Mouse (Mus musculus) kidney, adult 9 months (tissue): ENCODE measurements around the gene Tshz2.
A peak's percentile ranks its signal among the peaks of the same experiment; 100 is the strongest.

ENCODE experiments used
- DNase-seq: peaks from one replicate; pipeline ENCODE4 v3.0.0; 2022

Gene Tshz2

GRCm38 (mm10) chr2:170022953-170023352 is 390.1 kb downstream of the Tshz2 start:
- no peak for DNase-seq

GRCm38 (mm10) chr2:170023741-170024140 is 390.9 kb downstream of the Tshz2 start:
- no peak for DNase-seq

GRCm38 (mm10) chr2:170024939-170025338 is 392.1 kb downstream of the Tshz2 start:
- DNase-seq = no peak

DNA sequence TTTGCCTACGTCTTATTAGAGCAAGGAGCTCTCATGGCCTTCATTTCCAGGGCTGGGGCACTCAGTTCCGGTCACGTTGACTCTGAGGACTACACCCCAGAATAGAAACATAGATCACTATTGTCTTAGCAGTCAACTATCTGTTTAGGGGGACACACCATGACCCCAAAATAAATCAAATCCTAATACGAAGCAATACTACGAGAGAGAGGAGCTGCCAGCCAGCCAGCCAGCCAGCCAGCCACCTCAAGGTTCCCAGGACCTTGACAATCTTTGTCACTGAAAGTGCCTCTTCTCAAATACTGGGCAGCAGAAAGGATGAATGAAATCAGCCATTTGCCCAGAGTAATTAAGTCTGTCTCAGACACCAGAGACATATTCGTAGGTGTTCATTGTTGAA is 393.1 kb downstream of the Tshz2 start:
- DNase-seq = no peak

- DNase-seq = no peak
Measured at GRCm38 (mm10) chr2:170027837-170028236, 395.0 kb downstream of the Tshz2 start.

DNA sequence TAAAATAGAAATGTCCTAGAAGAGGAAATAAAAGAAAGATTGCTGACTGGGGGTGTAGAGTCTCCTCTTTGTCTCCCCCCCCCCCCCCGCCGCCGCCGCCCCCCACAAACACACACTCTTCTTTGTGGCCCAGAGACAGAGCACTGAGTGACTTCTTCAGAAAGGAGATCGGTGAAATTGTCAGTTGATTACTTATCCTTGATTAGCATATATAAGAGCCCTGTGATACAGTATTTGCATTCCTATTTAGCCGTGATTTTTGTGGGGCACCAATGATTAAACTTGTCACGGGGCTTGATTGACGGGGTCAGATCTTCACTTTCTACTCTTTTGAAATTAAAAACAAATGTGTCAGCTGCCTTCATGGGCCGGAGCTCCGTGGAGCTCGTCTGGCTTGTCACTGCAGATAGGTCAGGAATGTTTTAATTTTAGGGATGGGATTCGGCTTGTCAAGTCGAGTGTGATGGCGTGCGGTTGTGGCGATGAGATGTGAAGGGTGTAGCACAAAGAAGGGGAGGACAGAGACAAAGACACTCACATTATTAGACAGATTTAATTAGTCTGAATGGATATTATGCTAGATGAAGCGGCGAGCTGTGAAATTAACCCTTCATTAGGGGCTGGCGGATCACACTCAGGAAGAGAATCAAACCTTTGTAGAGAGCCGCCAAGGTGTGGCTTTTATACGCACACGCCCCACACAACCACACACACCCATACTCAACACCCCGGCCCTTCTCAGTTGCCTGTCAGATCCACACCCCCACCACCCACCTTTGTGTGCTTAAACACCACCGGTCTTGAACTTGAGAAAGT is 395.9 kb downstream of the Tshz2 start:
- no peak for DNase-seq

DNA sequence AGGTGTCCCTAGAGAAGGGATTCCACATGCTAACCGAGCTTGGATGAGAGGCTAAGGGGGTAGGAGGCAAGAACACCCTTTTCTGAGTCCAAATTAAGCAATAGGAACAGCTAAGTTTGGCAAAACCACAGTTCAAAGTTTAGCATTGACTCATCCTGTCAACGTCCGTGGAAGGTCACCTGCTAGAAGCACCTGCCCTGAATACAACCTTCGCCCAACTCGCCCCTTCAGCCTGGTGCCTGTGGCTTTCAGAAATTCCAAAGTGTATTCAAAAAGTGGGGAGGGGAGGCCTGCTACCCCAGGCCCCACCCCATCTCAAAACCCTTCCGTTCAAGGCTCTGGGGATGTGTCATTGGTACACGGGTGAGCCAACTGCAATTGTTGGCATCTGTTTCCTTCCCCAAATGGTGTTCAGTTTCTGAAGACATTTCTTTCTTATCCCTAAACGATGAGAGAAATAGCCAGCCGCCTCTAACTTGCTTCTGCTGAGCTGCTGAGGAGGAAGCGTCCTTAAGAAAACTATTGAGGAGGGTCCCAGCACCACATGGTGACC is 396.6 kb downstream of the Tshz2 start:
- DNase-seq = no peak

- no peak for DNase-seq
Measured at GRCm38 (mm10) chr2:170031226-170031625, 398.4 kb downstream of the Tshz2 start.

GRCm38 (mm10) chr2:170031872-170032271 is 399.1 kb downstream of the Tshz2 start:
- no peak for DNase-seq

GRCm38 (mm10) chr2:170033219-170033618 is 400.4 kb downstream of the Tshz2 start:
- no peak for DNase-seq

- no peak for DNase-seq
Measured at GRCm38 (mm10) chr2:170034794-170035193, 402.0 kb downstream of the Tshz2 start.

DNA sequence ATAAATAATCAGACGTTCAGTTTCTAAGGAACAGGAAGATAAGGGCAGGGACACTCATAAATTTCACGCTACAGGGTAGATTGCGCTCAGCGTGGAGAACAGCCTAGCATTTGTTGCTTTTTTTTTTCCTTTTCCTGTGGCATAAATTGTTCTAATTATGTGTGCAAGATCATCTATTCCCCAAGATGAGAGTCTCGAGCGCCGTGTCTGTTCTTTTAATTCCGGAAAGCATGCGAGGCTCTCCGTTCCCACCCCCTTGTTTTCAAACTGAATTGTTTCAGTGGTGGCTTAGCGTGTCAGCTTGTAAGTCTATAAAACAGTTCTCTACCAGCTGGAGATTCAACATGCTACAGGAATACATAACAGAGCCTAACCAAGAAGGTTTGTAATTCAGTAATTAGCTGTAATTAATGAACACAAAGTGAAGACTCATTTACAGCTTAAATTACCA is 404.0 kb downstream of the Tshz2 start:
- DNase-seq = peak; percentile 36

DNA sequence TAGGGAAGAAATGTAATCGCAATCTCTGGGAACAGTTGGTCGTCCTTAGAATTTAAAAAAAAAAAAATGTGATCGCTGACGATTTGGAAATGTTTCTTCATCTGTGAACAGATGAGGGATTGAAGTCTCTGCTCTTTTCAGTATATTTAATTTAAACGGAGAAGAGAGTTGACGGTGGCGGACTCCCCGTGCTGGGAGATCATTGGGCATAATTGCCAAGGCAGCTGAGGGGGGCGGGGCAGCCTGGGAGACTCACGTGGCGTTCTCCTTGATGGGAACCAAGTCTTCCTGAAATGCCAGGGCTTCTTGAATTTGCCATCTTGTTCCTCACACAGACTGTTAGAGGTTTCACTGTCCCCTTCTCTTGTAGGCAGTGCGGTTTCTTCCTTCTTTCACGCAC is 404.5 kb downstream of the Tshz2 start:
- no peak for DNase-seq

DNA sequence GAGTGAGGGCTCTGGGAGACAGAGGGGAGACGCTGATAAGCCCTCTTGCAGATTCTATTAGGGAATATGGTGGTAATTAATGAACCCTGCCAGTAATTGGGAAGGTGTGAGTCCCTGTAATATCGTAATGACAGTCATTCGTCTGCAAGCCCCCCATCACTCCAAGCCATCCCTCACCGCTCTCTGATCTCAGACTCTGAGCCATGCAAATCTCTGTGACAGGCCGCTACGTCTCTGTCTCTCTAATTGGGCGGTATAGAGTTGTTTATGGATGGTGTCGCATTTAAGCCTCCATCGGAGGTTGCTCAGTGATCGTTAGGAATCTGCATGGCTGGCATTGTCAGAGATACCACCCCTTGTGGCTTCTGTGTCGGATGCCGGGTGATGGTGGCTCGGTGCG is 407.0 kb downstream of the Tshz2 start:
- DNase-seq = no peak

DNA sequence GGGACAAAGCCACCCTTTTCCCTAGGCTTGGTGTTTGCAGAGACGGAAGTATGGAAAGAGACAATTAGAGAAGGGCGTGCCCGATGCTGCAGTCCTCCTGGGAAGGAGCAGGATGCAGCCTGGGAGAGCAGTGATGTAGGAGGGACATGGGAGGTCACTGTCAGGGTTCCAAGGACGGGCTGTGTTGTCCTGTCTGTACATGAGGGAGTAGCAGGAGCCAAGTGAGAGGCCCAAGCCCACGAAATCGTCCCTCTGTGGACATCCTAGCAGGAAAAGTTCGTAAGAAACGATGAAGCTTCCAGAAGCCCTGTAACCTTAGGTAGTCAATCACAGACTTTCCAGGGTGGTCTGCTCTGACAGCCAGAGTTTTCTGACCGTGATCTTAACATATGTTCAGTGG is 408.3 kb downstream of the Tshz2 start:
- peak; percentile 42 for DNase-seq

GRCm38 (mm10) chr2:170042471-170043213 is 409.8 kb downstream of the Tshz2 start:
- no peak for DNase-seq

GRCm38 (mm10) chr2:170043290-170043689 is 410.5 kb downstream of the Tshz2 start:
- DNase-seq = no peak

DNA sequence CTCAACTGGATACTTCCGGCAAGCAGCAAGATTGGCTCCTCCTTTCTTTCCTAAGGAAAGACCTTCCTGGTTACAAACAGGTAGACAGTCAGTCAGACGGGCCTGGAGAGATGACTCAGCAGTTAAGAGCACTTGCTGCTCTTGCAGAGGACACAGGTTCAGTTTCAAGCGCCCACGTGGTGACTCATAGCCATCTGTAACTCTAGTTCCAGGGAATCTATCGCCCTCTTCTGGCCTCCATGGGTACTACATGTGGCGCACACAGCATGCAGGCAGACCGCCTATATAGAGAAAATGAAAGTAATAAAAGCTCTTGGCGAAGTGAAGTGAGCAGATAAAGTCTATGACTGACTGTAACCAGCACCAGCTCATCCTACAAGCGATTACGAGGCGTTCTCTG is 413.1 kb downstream of the Tshz2 start:
- DNase-seq = no peak

DNA sequence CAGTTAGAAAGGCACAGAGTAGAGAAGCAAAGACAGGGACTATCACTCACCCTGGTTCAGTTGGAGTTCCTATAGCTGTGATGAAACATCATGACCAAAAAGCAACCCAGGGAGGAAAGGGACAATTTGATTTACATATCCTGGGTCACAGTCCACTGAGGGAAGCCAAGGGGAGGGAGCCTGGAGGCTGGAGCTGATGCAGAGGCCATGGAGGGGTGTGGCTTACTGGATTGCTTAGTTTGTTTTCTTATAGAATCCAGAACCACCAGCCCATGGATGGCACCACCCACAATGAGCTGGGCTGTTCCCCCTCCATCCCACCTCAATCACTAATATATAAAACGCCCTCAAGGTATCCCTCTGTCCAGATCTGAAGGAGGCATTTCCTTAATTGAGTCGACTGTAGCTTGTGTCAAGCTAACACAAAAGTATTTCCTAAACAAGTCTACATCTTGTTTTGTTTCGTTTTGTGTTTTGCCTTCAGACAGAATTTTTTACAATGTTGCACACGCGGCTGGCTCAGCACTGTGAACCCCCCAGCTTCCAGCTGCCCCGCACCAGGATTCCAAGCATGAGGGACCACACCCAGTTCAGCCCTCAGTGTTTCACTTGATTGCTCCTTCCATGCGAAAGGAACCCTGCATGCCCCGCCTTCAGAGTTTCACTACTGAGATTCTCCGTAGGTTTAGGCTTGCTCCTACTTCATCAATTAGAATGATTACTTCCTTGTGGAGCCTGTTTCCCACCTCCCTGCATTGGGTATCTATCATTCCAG is 413.7 kb downstream of the Tshz2 start:
- DNase-seq = no peak

DNA sequence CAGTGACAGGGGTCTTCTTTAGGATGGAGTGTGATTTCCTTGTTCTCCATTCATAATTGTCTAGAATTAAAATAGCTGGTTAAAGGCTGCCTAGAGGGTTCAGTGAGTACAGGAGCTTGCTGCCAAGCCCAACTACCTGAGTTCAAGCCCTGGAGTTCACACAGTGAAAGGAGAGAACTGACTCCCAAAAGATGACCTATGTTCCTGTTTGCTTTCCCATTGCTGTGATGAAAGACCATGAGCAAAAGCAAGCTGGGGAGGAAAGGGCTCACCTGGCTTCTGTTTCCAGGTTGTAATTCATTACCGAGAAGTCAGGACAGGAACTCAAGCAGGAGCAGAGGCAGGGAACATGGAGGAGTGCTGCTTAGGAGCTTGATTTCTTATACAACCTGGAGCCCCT is 416.0 kb downstream of the Tshz2 start:
- no peak for DNase-seq

GRCm38 (mm10) chr2:170050651-170051050 is 417.8 kb downstream of the Tshz2 start:
- DNase-seq = no peak

- no peak for DNase-seq
Measured at GRCm38 (mm10) chr2:170051441-170051840, 418.6 kb downstream of the Tshz2 start.

GRCm38 (mm10) chr2:170054943-170055342 is 422.1 kb downstream of the Tshz2 start:
- DNase-seq = no peak
